Mouse (Mus musculus): ENCODE results near the gene Dpy30.

- 0 out of 2 replicates have a peak, but pooled peaks have one; percentile 11 for TF ChIP-seq SMC3 (IDR thresholded peaks at IDR 0.05; ENCODE audit: low read depth, low read length)
- TF ChIP-seq NELFE (IDR thresholded peaks at IDR 0.05; ENCODE audit: low read depth, low read length), result no peak
- TF ChIP-seq MXI1 (IDR thresholded peaks at IDR 0.05; ENCODE audit: low read depth, low read length), result peak; percentile 83
- TF ChIP-seq CTCF (IDR thresholded peaks at IDR 0.05 in 2 of 3, conservative IDR thresholded peaks at IDR 0.05 in 1 of 3; ENCODE audit: control insufficient read depth in 1 of 3, insufficient read depth in 1 of 3, low read depth in 2 of 3, low read length in 3 of 3, poor library complexity in 1 of 3, severe bottlenecking in 1 of 3), result peak; percentile 31 to 61 (median 56); a peak in 5 of 6 replicates
- TF ChIP-seq POLR2A (IDR thresholded peaks at IDR 0.05; ENCODE audit: control insufficient read depth in 1 of 2, insufficient read depth in 1 of 2, low read depth in 1 of 2, low read length in 2 of 2, poor library complexity in 1 of 2), result no peak
- TF ChIP-seq TCF12 (IDR thresholded peaks at IDR 0.05; ENCODE audit: low read depth, low read length), result peak; percentile 99
- TF ChIP-seq ELF1 (IDR thresholded peaks at IDR 0.05; ENCODE audit: low read depth, low read length), result peak; percentile 10; the same call in 1 of the 2 replicates
- peak; percentile 95 to 96 for TF ChIP-seq EP300 (IDR thresholded peaks at IDR 0.05; ENCODE audit: low read depth in 1 of 2, low read length in 2 of 2)
- TF ChIP-seq GATA1 (IDR thresholded peaks at IDR 0.05; ENCODE audit: low read depth, low read length), result peak; percentile 96
- TF ChIP-seq ZKSCAN1 (IDR thresholded peaks at IDR 0.05; ENCODE audit: low read depth, low read length), result no peak
- TF ChIP-seq UBTF (IDR thresholded peaks at IDR 0.05; ENCODE audit: borderline replicate concordance, insufficient read depth, low read depth, low read length), result no peak
- TF ChIP-seq E2F4 (IDR thresholded peaks at IDR 0.05; ENCODE audit: borderline replicate concordance, low read depth, low read length), result no peak
- TF ChIP-seq ETS1 (IDR thresholded peaks at IDR 0.05; ENCODE audit: low read depth, low read length), result peak; percentile 92
- TF ChIP-seq MAZ (IDR thresholded peaks at IDR 0.05; ENCODE audit: low read depth, low read length), result no peak
Measured at GRCm38 (mm10) chr17:74267415-74268180, 56.1 kb downstream of the Dpy30 start.
